Mouse (Mus musculus) right cerebral cortex, postnatal 14 days (tissue): ENCODE measurements at regions not wholly inside any gene's neighbourhood (a gene's known extent, or its start where the extent isn't known, plus 50 kb on each side); places are given as distances from the start of the nearest gene placed in this dataset.

Source experiments
- DNase-seq: peaks from one replicate; pipeline ENCODE4 v3.0.0; 2022

DNA sequence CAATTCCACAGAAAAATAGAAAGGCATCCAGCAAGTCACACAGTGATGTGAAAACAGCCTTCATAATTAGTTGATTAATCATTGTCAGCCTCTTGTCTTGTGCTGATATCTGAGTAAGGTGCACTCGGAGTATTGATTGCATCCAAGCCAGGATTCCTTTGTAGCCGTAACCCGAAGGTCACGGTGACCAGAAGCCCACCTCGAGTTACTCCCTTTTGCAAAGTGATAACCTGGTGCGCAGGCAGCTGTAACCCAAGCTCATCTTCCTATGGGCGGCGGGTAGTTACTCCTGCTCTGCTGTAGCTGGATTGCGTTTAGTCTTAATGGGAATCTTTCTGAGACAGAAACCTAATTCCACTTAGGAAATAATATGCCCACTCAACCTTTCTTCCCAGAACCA is 107.0 kb downstream of the Qrsl1 start:
- DNase-seq, result no peak

DNA sequence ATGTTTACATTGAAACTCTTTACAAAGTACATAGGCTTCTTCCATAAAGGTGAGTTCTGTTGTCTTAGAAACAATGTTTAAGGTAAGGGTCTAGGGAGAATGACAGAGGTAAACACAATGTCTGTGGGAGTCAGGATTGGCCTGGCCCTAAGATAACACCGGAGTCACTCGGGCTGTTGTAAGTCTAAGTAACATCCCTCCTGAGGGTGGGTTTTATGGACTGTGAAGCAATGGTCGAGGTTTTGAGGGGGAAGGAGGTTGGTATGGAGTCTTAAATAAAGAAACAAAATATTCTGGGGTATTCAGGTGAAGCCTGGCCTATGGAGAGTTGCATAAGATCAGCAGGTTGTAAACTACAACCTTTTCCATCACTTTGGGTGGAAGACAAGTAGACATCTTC is 101.5 kb downstream of the Qrsl1 start:
- DNase-seq, result no peak

DNA sequence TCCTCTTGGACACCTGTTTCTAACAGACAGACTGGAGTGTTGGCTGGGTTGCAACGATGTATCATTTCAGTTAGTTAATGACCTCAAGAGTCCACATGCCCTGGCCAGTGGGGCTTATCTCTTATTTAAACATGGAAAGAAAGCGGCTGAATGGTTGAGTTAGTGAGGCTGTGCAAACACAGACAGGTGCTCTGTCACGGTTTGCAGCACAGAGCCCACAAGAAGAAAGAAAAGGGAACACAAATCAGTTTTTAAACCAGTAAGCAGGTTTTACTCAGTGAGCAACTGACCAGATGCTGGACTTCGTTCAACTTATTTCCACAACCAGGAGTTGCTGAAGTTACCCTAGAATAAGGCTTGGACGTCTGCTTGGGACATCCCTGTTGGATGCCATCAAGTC is 86.3 kb downstream of the Qrsl1 start:
- no peak for DNase-seq

GRCm38 (mm10) chr10:43817522-43818198 is 83.9 kb downstream of the Qrsl1 start:
- no peak for DNase-seq

DNA sequence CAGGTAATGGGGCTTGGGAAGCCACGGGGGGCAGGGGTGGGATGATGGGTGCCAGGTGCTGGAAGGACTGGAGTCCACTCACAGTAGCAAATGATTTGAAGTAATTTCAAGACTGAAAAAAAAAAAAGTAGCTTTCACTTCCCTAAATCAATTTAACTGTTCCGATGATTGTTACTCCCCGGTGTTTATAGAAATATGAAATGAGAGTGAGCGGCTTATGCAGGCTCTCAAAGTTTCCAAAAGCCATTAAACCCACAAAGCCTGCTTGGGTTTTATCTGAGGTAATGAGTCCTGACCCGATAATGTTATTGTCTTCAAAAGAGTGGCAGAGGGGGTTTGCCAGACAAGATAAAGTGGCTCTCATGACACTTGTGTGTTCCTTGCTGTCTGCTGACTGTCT is 82.9 kb downstream of the Qrsl1 start:
- DNase-seq, result no peak

GRCm38 (mm10) chr10:43819434-43819833 is 82.1 kb downstream of the Qrsl1 start:
- DNase-seq, result no peak

- no peak for DNase-seq
These were observed 78.9 kb downstream of the Qrsl1 start for GRCm38 (mm10) chr10:43822615-43823014.

DNA sequence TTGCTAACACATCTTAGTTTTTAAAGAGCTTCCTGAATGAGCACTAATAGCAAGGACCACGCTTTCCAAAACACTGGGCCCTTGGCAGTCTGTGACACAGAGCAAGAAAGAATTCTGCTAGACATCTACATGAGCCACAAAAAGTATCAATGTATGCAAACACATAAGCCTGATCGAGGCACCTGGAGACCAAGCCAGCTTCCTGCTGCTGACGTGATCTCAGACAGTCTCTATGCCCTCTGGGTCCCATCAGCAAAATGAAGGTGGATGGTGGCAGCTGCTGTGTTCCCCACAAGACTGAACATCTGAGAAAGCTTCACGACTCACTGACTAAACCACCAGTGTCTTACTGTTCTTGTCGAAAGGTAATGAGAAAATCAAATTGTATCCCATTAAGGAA is 77.5 kb downstream of the Qrsl1 start:
- no peak for DNase-seq
